Mouse (Mus musculus) spleen, postnatal 36 days (tissue): ENCODE measurements around the gene Olfr552.
"Not testable (repeated sequence)": the region's sequence is repeated elsewhere in the genome, so short reads cannot be mapped to it uniquely, and the experiment has no call there.

Experiments
- DNase-seq, 2 experiments: peaks; one replicate each; pipeline ENCODE4 v3.0.0; 2022; ENCODE audit warnings: low spot score in 2 of 2, mixed read lengths in 1 of 2

Olfr552 gene

GRCm38 (mm10) chr7:102597378-102598031, at the start of gene Olfr552:
Gene Olfr552, plus strand, starts transcription at chr7:102597770.
- DNase-seq = no peak

- DNase-seq = no peak
Measured at GRCm38 (mm10) chr7:102549570-102549969, 48.0 kb upstream of the Olfr552 start, which contains the start of gene Olfr549. Gene Olfr549, plus strand, starts transcription at chr7:102549870.

DNA sequence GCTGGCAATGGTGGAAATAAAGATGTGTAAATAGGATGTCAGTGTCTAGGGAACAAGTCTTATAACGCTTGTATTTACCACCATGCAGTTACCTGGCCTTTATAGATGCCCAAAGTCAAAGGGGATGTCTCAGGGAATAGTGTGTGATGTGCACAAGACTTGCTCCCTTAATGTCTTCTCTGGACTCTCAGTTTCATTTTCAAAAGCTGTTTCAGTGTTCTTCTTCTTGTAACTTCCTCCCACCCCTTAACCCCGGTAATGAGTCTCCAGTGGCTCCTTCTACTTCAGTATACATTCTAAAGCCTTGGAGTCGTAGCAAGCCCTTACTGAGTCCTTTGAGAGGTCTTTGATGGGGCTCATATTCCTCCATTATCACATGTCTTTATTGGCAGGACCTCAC, 44.3 kb upstream of the Olfr552 start:
- no peak for DNase-seq

- peak; percentile 95 for DNase-seq
Measured at GRCm38 (mm10) chr7:102564999-102565997, 32.3 kb upstream of the Olfr552 start, which contains the start of gene Trim21. Gene Trim21, minus strand, starts transcription at chr7:102565486.

DNA sequence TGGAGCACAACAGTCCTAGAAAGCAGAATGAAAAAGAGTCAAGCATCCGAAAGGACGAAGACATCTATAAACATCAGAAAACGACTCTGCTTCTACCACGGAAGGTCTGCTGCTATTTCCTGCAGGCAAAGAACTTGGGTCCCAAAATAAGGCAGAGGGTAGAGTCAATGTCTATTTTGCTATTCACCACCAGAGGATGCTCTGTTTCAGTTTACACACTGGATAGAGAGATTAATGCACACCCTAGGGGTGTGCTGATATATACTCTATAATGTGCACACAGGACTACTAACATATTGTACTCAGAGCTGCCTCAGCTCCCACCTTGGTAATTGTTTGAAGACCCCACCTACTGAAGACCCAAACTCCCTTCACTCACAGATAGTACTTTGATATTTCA, 31.4 kb upstream of the Olfr552 start:
- no peak for DNase-seq

GRCm38 (mm10) chr7:102571142-102571541, 26.4 kb upstream of the Olfr552 start, which contains the start of gene Olfr550:
Gene Olfr550, plus strand, starts transcription at chr7:102571442.
- DNase-seq = no peak

- no peak for DNase-seq
Measured at GRCm38 (mm10) chr7:102573174-102573830, 24.3 kb upstream of the Olfr552 start.

DNA sequence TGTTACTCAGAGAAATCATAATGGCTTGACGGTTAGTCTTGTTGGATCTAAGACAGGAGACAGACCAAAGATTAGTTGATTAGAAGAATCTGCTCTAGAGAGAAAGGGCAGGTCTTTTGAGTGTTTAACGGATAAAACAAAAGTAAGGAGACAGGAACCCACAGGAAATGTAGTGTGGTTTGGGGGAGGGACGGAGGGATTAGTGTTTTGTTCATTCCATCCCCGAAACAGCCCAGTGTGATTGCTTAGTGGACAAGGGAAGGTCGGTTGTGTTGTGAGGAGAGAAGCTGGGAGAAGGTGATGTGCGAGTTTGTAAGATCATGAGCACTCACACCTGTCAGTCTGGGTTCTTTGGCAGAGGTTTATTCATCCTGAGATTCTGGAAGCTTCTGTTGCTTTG, 21.6 kb upstream of the Olfr552 start:
- DNase-seq = no peak

GRCm38 (mm10) chr7:102591786-102592185, 5.8 kb upstream of the Olfr552 start, which contains the start of gene Olfr551:
Gene Olfr551, minus strand, starts transcription at chr7:102591886.
- no peak for DNase-seq

GRCm38 (mm10) chr7:102618118-102618517, 20.5 kb downstream of the Olfr552 start, which contains the start of gene Olfr553:
Gene Olfr553, minus strand, starts transcription at chr7:102618218.
- no peak for DNase-seq

DNA sequence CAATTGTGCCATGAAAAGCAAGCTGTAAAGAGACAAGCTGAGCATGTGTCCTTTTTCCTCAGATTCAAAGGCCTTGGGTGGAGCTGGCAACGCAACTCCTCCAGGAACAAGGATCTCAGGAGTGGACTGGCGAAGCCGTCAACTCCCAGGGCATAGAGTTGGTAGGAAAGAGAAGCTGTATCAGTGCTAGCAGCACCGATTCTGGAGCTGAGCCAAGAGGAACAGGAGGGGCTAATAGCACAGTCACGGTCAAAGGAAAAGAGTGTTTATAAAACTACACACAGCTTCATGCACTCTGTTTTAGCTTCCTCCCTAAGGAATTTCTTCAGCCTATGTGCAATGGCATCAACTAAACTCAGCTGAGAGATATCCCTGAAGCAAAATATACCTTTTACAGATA, 22.0 kb downstream of the Olfr552 start:
- no peak for DNase-seq

GRCm38 (mm10) chr7:102620368-102620767, 22.8 kb downstream of the Olfr552 start:
- not testable (repeated sequence) for DNase-seq

- peak; percentile 22 to 50 for DNase-seq
Measured at GRCm38 (mm10) chr7:102636665-102637064, 39.1 kb downstream of the Olfr552 start.

- DNase-seq = no peak
Measured at GRCm38 (mm10) chr7:102638132-102638531, 40.6 kb downstream of the Olfr552 start, which contains the start of gene Olfr554. Gene Olfr554, plus strand, starts transcription at chr7:102638432.

- DNase-seq = not testable (repeated sequence)
Measured at GRCm38 (mm10) chr7:102644945-102645344, 47.4 kb downstream of the Olfr552 start.
